Mouse (Mus musculus) kidney, adult 18-20 months (tissue): ENCODE data around the gene Cst9.

Source experiments
- DNase-seq: peaks from one replicate; pipeline ENCODE4 v3.0.0; 2021

Cst9 gene

DNA sequence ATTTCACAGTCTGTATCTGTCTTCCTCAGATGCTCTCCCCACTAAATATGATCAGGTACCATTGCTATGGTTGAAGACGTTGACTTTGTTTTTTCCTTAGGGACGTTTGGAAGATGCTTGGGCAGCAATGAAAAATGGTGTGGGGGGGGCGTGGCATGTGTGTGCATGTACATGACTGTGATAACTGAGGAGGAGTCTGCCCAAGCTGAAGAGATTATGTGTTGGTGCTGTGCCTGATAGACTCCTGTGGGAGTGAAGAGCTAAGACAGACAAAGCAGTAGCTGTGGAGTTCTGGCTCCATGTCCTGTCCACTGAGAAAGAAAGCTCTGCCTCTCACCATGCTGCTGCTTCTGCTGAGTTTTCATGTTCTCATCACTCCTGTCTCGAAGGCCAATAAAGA lies at the start of gene Cst9:
Gene Cst9 (plus strand): TSS at position 236 of the 400 bp plus-strand sequence.
- no peak for DNase-seq

DNA sequence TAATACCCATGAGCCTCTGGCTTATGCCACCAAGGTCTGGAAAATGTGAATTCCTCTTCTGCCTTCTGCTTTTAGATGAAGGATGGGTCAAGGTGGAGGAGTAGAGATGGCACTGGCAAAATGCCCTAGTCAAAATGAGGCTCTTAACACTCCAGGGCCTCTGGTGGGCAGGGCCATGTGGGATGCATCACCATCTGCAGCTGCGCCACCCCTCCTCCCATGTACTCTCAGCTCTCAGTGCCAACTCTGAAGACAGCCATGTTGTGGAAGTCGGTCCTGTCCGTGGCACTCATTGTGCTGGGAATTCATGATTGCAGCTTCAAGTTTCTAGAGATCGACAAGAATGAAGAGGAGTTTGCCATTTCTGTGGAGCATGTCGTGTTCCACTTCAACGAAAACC lies 45.8 kb upstream of the Cst9 start, which contains the start of gene Cst12:
Gene Cst12 (plus strand): TSS at position 220 of the 400 bp plus-strand sequence.
- no peak for DNase-seq

DNA sequence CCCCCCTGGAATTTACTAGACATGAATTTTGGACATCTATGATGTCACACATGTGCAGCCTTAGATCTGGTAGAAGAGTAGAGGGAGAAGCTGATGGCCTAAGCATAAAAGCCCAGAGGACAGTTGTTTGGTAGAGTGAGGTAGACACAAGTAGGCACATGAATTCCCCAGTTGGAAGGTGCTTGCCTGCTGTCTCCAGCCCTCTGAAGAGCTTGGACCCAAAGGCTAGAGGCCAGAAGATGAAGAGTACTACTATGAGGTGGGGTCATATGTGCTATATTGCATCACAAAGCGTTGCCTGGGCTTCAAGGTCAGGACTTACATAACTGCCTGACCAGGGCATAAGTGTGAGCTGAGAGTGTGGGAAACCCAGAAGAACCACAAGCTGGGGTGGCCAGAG lies 36.5 kb upstream of the Cst9 start, which contains the start of gene Cst8:
Gene Cst8 (plus strand): TSS at position 301 of the 400 bp plus-strand sequence.
- no peak for DNase-seq

DNA sequence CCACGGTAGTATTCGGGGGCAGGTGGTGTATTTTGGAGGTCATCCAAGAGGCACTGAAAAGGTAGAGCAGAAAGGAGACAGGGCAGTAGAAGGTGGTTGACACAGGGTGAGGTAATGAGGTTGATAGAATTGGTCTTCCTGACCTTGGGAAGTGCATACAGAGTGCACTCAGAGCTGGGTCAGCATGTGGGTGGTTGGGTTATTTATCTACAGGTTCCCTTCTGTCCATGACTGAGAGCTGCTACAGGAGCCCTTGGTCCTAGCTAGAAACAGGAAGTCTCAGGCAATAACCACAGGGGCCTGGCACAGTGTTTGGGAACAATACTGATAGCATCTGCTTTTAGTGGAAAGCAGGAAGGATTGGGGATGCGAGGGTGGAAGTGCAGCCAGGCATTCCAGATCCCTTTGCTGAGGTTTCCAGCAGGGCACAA lies 33.4 kb upstream of the Cst9 start:
- peak; percentile 3 for DNase-seq

DNA sequence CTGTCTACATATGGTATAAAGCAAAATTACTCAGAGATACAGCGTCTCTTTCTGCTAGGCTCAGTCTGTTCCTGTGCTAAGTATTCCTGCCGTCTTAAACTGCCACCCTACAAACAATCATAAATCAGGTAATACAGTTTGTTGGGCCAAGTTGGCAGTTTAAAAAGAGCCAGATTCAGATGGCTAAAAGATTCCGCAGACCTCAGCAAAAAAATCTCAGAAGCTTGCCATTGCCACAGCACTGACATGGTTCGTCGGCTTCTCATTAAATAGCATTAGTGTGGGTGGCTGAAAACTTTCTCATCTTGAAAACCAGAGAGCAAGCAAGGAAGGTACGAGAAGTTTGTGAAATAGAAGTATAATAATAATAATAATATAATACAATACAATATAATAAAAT lies 28.3 kb upstream of the Cst9 start:
- DNase-seq = no peak

DNA sequence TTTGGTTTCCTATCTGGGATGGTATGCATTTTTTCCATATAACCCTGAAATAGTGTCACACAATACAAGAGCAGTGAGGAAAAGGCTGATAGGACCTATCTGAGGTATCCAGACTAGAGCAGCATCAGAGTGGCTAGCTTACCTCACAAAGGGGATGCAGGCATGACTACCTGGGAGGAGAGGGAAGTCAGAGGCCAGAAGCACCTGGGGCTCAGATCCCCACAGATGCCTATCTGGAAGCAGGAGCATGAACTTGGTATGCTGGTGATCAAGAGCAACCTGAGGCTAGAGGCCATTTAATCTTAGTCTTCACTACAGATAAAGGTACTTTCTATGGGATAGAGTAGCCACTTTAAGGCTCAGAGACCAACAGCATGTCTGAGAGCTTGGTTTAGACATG lies 15.0 kb upstream of the Cst9 start, which contains the start of gene Cst13:
Gene Cst13 (plus strand): TSS at position 173 of the 400 bp plus-strand sequence.
- no peak for DNase-seq

DNA sequence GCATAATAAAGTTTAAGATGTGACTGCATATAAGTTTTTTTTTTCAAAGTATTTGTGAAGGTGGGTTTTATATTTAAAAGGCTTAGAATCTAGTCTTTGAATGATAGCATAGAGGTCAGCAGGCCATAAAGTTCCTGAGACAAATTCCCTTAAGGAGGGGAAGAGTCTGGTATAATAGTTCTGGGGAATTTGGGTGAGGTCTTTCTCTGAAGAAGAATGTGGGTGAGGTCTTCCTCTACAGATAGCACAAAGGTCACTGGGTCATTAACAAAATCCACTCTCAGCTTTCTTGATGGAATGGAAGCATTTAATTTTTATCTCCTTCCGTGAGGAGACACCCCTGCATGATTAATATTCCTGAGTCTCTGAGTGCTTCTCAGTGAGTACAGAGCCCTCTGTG lies 9.0 kb upstream of the Cst9 start:
- no peak for DNase-seq

DNA sequence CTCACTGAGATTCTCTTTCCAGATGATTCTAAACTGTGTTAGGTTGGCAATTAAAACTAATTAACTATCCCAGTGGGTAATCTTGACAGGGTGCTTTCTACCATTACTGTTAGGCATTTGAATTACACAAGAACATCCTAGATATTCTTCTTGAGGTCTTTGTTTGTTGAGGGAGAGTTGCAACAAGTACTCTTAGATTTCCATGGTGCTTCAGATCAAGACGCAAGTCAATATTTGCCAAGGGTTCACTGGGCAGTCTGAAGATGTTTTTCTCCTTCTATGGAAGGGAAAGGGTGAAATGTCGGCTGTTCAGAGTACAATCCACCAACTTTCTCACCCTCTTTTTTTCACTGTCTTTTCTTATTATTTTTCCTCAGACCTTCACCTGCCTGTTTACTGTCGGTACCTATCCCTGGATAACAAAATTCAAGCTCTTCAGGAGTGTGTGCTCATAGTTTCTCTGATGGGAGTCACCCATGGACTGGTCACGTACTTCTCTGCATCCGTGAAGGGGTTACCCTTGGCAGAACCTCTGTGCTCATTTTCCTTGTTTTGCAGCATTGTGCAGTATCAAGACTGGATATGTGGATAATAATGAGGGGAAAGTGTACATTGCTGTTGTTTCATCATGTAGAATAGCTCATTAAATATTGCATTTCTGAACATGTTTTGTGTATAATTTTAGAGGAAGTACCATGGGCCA lies 3.3 kb downstream of the Cst9 start:
- no peak for DNase-seq

DNA sequence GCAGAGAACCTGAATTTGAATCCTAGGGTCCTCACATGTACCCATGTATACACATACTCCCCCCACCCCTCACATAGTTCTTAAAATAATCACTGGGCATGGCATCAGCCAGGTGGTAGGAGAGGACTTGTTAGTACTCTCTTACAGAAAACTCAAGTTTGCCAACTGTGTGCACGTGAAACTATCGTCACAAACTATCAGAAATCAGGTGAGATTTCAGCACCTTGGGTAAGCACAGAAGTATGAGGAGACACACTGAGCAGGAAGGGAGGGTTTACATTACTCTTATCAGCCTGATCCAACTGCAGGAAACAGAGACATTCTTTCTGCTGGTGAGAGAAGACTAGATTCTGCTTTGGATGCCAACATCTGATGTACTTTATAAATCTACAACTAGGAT lies 4.3 kb downstream of the Cst9 start:
- no peak for DNase-seq

DNA sequence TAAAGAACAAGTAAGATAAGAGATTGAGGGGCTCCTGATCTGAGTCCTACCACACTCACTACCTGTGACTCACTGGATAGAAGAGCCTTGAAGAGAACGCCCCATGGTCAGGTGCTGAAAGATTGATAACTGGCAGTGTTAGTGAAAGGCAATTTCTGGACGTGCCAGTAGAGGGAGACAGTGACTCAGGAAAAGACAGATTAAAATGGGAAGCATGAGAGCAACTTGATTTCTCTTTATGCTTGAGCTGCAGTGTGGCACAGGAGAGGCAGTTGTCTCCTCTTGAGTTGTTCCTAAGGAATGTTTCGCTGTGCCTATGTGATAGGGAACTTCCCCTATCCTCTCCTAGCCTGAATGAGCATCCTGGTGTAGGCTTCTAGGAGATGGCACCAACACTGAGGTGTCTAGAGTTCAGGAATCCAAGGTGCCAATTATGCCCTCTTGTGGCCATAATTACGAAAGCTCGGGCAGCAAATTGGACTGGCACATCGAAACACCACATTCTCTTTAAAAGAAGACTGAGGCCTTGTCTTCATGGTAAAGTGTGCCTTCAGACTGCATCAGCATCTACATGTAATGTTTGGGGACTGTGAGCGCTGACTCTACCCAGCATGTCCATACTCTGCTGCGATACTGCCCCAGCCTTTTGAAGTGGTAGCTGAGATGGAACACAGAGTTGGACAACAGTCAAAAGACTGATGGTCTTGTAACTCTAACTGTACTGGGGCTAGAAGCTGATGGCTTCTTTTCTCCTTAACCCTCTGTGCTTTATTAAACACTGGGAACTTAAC lies 16.4 kb downstream of the Cst9 start:
- peak; percentile 90 for DNase-seq

DNA sequence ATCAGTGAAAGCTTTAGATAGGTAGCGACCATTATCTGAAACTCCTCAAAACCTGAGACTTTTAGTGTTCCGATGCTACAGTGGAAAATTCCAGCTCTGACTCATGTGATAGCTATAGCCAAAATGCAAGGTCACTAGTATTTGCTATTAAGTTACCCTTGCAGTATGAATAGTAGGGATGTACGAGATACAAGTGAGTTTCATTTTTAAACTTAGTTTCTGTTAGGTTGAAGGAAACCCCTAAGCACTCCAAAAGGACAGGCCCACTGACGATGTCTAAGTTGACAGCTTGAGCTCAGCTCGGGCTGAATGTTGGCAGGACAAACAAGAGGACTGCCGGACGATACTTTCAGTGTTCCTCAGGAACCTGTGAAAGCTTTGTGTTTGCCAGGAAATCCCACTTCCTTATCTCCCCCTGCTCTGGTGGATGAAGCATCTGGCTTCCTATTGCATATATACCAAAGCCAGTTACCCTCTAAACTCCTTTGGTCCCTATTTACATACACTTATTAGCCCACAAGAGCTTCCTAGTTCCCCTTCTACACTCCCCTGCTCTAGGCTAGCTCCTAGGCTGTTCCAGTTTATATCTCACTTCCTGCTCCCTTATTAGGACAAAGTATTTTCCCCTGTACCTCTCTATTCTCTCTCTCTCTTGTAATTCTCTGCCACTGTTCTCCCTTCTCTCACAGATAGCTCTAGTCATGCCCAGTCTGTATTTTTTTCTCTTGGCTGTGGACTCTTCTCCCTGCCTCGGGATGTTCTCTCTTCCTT lies 21.9 kb downstream of the Cst9 start:
- DNase-seq = no peak

DNA sequence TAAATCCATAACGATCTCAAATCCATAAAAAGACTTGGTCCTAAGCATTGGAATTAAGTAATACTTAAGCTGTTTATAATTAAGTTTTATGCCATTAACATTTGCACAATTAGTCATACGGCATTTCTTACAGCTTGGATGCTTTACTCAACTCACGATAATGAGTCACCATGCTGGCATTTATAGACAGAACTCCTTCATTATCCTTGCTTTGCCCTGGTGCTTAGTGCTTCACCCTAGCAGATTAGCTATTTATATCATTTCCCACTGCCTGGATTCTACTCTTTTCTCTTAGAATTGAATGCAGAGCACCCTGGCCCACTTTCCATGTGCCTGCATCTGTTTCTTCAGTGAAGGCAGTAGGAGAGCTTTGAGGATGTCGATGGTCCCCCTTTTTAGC lies 22.6 kb downstream of the Cst9 start:
- DNase-seq = no peak

DNA sequence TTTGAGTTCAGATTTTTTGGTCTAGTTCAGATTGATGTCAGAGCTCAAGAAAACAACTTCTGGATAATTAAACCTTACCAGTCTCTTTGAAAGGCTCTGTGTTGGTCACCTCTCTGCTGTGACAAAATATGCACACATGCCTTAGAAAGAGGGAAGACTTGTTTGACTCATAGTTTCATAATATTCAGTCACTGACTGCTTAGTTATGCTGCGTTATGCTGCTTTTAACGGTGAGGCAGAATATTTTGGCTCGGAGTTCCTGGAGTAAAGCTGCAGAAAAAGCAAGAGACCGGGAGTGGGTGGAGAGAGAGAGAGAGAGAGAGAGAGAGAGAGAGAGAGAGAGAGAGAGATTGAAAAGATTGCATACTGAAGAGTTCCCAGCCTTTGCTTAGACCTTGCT lies 26.0 kb downstream of the Cst9 start:
- no peak for DNase-seq

DNA sequence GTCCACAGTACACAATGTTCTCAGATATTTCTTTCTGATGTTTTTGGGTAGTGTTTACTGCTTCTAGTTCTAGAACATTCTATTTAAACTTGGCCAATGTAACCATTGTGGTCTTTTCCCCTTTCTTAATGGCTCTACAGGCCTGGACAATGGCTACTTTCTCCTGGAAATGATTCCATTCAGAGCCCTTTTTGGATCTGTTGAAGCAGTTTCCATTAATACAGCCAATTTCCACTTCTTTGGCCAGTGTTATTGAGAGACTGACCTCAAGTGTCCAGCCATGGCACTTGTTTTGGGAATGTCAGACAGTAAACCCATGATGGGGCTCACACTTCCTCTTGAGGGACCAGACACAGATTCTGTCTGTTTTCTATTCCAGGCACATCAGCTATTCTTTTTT lies 26.7 kb downstream of the Cst9 start:
- no peak for DNase-seq

DNA sequence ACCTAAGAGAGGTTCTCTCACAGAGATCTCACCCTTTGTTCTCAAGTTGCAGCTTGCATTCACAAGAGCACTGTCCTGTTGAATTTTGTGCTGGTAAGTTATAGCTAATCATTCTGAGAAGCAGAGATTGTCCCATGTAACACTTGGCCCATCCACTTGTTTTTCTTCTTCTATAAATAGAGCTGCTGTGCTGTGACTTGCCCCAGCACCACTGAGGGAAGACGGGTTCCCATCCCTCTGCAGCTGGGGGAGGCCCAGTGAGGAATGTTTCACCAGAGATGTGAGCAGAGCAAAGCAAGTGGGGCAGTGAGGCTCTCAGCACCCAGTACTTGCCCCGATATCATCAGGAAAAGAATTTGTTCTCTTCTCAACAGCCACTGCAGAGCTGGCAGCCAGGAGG lies 30.0 kb downstream of the Cst9 start, which contains the start of gene 9230104L09Rik:
Gene 9230104L09Rik (minus strand): TSS at position 73 of the 400 bp plus-strand sequence.
- DNase-seq = no peak

DNA sequence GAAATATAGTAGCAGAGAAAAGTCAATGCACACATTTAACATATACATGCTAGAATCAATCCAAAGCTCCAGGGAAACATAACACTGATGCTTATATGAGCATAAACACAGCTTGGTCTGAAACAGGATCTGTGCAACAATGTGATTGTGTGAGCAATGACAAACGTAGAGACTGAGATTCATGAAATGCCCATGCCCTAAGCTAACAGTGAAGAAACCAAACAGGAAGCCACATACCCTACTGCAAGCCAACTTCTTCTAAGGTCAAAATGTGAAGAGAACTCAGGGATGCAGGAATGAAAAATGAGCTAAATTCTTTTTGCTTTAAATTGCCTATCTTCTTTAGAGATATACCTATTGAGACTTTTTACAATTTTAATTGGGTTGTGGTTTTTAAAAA lies 34.0 kb downstream of the Cst9 start:
- DNase-seq = no peak

DNA sequence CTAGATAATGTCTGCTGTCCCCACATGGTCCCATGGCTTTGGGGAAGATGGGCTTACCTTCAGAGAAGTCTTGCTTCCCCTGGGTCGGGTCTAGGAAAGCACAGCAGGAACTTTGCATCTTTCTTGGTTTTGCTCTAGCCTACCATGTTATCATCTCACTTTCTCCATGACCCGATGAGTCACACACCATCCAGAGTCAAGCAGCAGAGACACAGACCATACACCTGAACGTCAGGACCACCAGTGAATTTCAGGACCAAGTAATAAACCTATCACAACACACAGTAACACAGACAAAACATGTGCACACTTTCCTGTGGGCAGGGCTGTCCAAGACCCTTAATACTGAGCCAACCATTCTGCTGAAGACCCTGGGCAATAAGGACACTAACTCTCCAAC lies 35.6 kb downstream of the Cst9 start:
- no peak for DNase-seq

DNA sequence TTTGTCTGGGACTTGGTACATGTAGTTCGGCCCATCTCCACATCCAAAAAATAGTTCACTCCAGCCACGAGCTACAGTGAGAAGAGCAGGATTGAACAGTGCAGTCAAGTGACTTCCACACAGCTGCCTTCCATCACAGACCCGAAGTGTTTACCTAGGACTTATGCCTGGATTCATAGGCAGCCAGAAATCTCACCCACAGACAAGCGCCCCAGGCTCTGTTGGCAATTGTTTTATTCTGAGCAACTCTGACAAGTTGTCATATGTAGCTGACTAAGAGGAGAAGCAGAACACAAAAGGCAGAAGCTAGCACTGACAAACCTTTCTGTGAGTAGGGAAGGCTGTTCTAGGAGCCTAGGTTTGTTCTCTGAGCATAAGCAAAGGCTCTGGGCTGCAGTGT lies 37.9 kb downstream of the Cst9 start:
- DNase-seq = no peak

DNA sequence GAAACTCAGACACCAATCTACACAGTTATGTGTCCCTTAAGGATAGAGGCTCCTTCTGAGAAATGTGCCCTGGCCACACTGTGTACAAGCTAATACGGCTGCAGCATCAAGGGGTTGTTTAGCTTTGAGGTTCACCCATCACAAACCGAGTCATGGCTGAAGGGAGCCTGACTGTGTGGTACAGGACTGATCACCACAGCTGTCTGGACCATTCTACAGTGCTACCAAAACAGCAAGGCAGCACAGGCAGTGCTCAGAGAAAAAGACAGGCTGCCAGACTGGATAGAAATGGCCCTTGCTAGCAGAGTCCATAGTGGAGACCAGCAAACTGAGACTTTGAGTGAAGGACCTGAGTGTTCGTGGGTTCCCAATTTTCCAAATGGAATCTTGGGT lies 39.3 kb downstream of the Cst9 start:
- no peak for DNase-seq

DNA sequence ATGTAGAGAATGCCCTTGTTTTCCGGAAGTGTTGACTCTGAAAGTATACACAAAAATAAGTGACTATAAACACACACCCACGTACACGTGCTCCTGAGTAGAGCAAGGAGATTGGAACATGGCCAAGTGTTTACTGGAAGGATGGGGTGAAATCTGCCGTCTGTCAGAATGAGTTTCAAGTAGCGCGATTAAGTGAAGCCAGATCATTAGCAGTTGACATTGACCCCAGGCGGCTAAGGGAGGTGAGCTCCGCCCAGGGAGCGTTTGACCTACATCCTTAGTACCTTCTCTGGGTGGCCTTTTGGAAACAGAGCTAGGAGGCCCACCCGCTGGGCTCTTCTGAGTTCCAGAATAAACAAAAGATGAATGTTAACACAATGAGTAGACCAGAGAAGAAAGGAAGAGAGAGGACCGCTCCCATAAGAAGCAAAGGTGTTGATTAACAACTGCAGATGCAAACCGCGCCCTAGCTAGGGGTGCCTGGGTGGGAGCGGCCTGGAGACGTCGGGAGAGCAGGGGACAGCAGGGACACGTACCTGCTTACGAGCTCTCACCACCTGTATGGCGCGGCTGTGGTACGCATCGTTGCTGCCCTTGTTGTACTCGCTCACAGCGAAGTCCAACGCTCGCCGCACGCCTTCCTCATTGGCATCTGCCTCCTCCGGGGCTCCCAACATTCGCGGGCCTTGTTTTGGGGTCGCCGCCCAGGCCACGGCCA lies 39.8 kb downstream of the Cst9 start:
- DNase-seq = peak; percentile 50

DNA sequence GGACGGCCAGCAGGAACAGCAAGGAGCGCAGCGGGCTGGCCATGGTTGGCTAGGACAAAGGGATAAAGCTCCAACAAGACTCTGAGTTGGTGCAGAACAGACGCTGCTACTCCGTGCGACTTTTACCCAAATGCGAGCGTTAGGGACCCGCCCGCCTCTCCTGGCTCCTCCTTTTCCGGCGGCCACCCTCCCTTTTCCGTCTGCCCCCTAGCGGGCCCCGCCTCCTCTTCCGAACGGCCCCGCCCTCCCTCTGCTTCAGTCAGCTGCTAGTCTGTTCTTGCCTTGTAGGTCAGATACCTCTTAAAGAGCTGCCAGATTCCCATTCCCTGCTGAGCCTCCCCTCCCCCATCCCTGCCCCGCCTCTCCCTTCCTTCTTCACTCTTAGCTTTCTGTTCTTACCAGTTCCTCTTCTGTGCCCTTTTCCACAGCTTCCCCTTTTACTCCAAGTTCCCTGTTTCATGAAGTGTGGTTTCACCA lies 40.4 kb downstream of the Cst9 start, which contains the start of gene Cst3:
Gene Cst3 (minus strand): TSS at position 358 of the 477 bp plus-strand sequence.
- peak; percentile 95 for DNase-seq

DNA sequence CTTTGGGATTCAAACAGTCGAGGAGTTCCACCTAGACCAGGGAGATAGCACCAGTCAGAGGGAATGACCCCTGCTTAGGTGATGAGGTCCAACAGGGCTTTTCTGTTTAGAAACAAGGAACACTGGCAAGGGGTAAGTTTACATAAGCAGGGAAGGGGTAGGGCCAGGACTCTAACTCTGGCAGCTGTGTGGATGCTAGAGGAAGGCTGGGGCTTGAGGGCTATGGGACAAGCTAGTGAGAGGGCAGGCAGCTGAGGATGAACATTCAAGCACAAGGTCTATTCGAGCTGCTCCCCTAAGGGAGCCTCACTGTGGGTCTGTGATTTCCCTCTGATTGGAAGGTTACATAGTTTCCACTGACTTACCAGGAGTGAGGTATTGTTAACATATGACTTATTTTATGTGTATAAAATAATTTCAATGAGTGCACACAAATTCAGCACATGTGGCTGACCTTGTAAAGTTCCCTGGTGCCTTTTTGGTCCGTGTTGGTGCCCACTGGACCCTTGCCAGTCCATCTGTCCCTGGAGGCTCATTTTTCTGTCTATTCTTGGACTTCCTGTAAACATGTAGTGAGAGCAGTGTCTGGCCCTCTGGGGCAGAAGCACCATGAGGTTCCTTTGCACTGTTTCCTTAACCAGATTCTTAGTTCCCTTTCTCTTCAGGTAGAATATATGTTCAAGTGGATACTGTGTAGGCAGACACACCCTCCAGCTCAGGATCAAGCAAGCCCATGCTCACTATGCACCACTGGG lies 42.2 kb downstream of the Cst9 start:
- DNase-seq = peak; percentile 56
